Mouse (Mus musculus): ENCODE results near the gene Alyref. TPM values are rescaled to one million over a fixed set of nuclear protein-coding genes. Genes with fewer than 3 reads are reported as not detected.

Gene Alyref
- total and polyA plus RNA-seq, 3 experiments: 600 to 1,072 TPM; not detected in 1

DNA sequence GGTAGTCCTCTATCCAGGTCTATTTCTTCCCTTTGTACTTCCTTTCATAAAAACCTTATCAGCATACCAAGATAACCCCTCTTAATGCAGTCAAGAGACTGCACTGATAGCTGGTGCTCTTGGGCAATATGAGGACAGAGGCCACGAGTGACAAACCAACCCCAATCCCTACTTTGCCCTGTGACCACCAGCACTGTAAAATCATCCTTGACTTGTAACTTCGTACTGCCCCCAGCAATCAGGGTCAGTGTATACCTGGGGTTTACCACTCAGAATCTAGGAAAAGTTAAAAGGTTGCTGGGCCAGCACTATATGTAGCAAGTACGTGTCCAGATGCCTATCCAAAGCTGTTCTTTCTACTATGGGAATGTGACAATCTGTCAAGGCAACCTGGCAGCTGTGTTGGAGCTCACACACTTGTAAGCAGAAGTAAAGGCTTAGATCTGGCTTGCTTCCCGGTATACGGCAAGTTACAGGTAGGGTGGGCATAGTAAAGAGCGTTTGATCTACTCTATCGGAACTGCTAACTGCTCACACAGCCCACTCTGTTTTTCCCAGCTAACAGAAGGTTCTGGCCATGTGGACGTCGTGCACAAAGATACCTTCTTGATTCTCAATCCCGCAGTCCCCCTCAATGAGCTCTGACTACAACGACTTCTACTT, 26.3 kb downstream of the Alyref start:
- Histone ChIP-seq H3K27me3 (ENCODE audit: control insufficient read depth in 1 of 2, insufficient read depth in 2 of 2, low read length in 2 of 2) (no peaks in the 10 kb centered on the region), H3K9ac (ENCODE audit: control insufficient read depth, low read depth, low read length, poor library complexity, severe bottlenecking) (peak overlapping the region; percentile 81), H3K79me2 (ENCODE audit: control insufficient read depth, insufficient read depth, low read length, poor library complexity) (peaks cover 44% of the 10 kb centered on the region), H3K9me3 (replicated peaks; ENCODE audit: insufficient read depth, low read length) (no peaks in the 10 kb centered on the region), H3K36me3 (ENCODE audit: control insufficient read depth in 1 of 2, insufficient read depth in 2 of 2, low read length in 2 of 2) (peaks cover 16 to 28% of the 10 kb centered on the region in 2 experiments), H3K27ac (ENCODE audit: control insufficient read depth, low read depth, low read length) (peak overlapping the region; percentile 70), H3K4me3 (ENCODE audit: control insufficient read depth in 1 of 2, insufficient read depth in 1 of 2, low read depth in 2 of 2, low read length in 2 of 2) (peak overlapping the region; percentile 85 to 94), H3K4me1 (ENCODE audit: control insufficient read depth in 1 of 2, insufficient read depth in 2 of 2, low read length in 2 of 2) (peaks cover 5 to 16% of the 10 kb centered on the region in 2 experiments)
- no peak for TF ChIP-seq RAD21 (IDR thresholded peaks at IDR 0.05; ENCODE audit: low read depth, low read length)
- peak; percentile 71 for TF ChIP-seq SIN3A (IDR thresholded peaks at IDR 0.05; ENCODE audit: low read length)
- TF ChIP-seq POLR2AphosphoS2 (IDR thresholded peaks at IDR 0.05; ENCODE audit: low read length): no peak
- TF ChIP-seq CTCF (IDR thresholded peaks at IDR 0.05 in 2 of 3, conservative IDR thresholded peaks at IDR 0.05 in 1 of 3; ENCODE audit: control insufficient read depth in 1 of 3, insufficient read depth in 1 of 3, low read depth in 2 of 3, low read length in 3 of 3, poor library complexity in 1 of 3, severe bottlenecking in 1 of 3): no peak
- TF ChIP-seq ZKSCAN1 (IDR thresholded peaks at IDR 0.05; ENCODE audit: low read depth, low read length): no peak
- TF ChIP-seq TBP (IDR thresholded peaks at IDR 0.05; ENCODE audit: low read depth, low read length): no peak
- no peak for TF ChIP-seq MYB (IDR thresholded peaks at IDR 0.05; ENCODE audit: low read depth, low read length)
- no peak for TF ChIP-seq KAT2A (conservative IDR thresholded peaks at IDR 0.05; ENCODE audit: low read depth, low read length)
- no peak for TF ChIP-seq BHLHE40 (IDR thresholded peaks at IDR 0.05; ENCODE audit: borderline replicate concordance, low read depth, low read length)
- no peak for TF ChIP-seq CHD2 (IDR thresholded peaks at IDR 0.05; ENCODE audit: low read length)
- no peak for TF ChIP-seq TCF12 (IDR thresholded peaks at IDR 0.05; ENCODE audit: low read depth, low read length)
- TF ChIP-seq MAX (IDR thresholded peaks at IDR 0.05; ENCODE audit: low read length): peak; percentile 52
- TF ChIP-seq USF1 (IDR thresholded peaks at IDR 0.05; ENCODE audit: low read depth, low read length): no peak
- TF ChIP-seq GATA1 (IDR thresholded peaks at IDR 0.05; ENCODE audit: low read depth, low read length): peak; percentile 80
- TF ChIP-seq USF2 (IDR thresholded peaks at IDR 0.05; ENCODE audit: borderline replicate concordance in 1 of 2, insufficient read depth in 1 of 2, low read depth in 1 of 2, low read length in 2 of 2): no peak
- TF ChIP-seq POLR2AphosphoS5 (IDR thresholded peaks at IDR 0.05; ENCODE audit: borderline replicate concordance, low read depth, low read length): no peak
- 0 out of 2 replicates have a peak, but pooled peaks have one; percentile 84 for TF ChIP-seq CHD1 (IDR thresholded peaks at IDR 0.05; ENCODE audit: low read depth, low read length)
- TF ChIP-seq ETS1 (IDR thresholded peaks at IDR 0.05; ENCODE audit: low read depth, low read length): no peak
- no peak for TF ChIP-seq E2F4 (IDR thresholded peaks at IDR 0.05; ENCODE audit: borderline replicate concordance, low read depth, low read length)
- TF ChIP-seq MYC (IDR thresholded peaks at IDR 0.05; ENCODE audit: low read depth, low read length): peak; percentile 45; the same call in 1 of the 2 replicates
- DNase-seq (ENCODE audit: low read depth, low spot score): peak; percentile 77

DNA sequence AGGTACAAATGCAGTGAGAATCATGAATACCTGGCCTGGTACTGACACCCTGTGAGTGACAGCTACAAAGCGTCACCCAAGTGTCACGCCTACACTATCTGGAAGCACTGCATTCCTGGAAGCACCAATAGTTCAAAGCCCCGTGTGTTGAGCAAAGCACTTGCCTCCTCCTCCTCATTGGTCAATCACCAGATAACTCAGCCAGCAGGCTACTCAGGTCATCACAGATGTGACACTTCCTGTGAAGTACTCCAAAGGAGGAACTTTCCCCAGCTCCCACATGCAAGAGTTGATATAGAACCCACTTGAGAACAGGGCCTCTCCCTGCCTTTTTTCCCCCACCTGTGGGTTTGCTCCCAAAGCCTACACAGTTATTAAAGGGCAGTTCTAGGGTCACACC, 27.0 kb downstream of the Alyref start:
- peak overlapping the region; percentile 81 for H3K9ac ChIP-seq (ENCODE audit: control insufficient read depth, low read depth, low read length, poor library complexity, severe bottlenecking)
- H3K36me3 ChIP-seq (ENCODE audit: control insufficient read depth in 1 of 2, insufficient read depth in 2 of 2, low read length in 2 of 2): peaks cover 22 to 28% of the 10 kb centered on the region in 2 experiments
- peak overlapping the region; percentile 70; the same call in 1 of the 2 replicates for H3K27ac ChIP-seq (ENCODE audit: control insufficient read depth, low read depth, low read length)
- no peaks in the 10 kb centered on the region for H3K27me3 ChIP-seq (ENCODE audit: control insufficient read depth in 1 of 2, insufficient read depth in 2 of 2, low read length in 2 of 2)
- H3K4me1 ChIP-seq (ENCODE audit: control insufficient read depth in 1 of 2, insufficient read depth in 2 of 2, low read length in 2 of 2): peaks cover 5 to 16% of the 10 kb centered on the region in 2 experiments
- peak overlapping the region; percentile 85 to 94 for H3K4me3 ChIP-seq (ENCODE audit: control insufficient read depth in 1 of 2, insufficient read depth in 1 of 2, low read depth in 2 of 2, low read length in 2 of 2)
- peaks cover 44% of the 10 kb centered on the region for H3K79me2 ChIP-seq (ENCODE audit: control insufficient read depth, insufficient read depth, low read length, poor library complexity)
- DNase-seq (ENCODE audit: low read depth, low spot score): peak; percentile 85
- H3K9me3 ChIP-seq (replicated peaks; ENCODE audit: insufficient read depth, low read length): no peaks in the 10 kb centered on the region
- 0 out of 2 replicates have a peak, but pooled peaks have one; percentile 34 for TF ChIP-seq MYC (IDR thresholded peaks at IDR 0.05; ENCODE audit: low read depth, low read length)
- TF ChIP-seq ETS1 (IDR thresholded peaks at IDR 0.05; ENCODE audit: low read depth, low read length): no peak; the same call in 1 of the 2 replicates
- TF ChIP-seq MEF2A (IDR thresholded peaks at IDR 0.05; ENCODE audit: extremely low read depth, insufficient replicate concordance, low read depth, low read length, poor library complexity, severe bottlenecking): no peak
- TF ChIP-seq EP300 (IDR thresholded peaks at IDR 0.05; ENCODE audit: low read depth in 1 of 2, low read length in 2 of 2): no peak
- 0 out of 2 replicates have a peak, but pooled peaks have one; percentile 45 for TF ChIP-seq HCFC1 (IDR thresholded peaks at IDR 0.05; ENCODE audit: low read depth, low read length)
- TF ChIP-seq MAX (IDR thresholded peaks at IDR 0.05; ENCODE audit: low read length): peak; percentile 58; the same call in 1 of the 2 replicates
- TF ChIP-seq GATA1 (IDR thresholded peaks at IDR 0.05; ENCODE audit: low read depth, low read length): peak; percentile 51; the same call in 1 of the 2 replicates
- TF ChIP-seq POLR2A (IDR thresholded peaks at IDR 0.05; ENCODE audit: control insufficient read depth in 1 of 2, insufficient read depth in 1 of 2, low read depth in 1 of 2, low read length in 2 of 2, poor library complexity in 1 of 2): peak in 1 of 2 experiments; percentile 52; a peak in 1 of 4 replicates
- TF ChIP-seq TBP (IDR thresholded peaks at IDR 0.05; ENCODE audit: low read depth, low read length): peak; percentile 54; the same call in 1 of the 2 replicates

Measured in MEL (cell line).